Mouse (Mus musculus): ENCODE data around the gene Nostrin.

Nostrin gene

DNA sequence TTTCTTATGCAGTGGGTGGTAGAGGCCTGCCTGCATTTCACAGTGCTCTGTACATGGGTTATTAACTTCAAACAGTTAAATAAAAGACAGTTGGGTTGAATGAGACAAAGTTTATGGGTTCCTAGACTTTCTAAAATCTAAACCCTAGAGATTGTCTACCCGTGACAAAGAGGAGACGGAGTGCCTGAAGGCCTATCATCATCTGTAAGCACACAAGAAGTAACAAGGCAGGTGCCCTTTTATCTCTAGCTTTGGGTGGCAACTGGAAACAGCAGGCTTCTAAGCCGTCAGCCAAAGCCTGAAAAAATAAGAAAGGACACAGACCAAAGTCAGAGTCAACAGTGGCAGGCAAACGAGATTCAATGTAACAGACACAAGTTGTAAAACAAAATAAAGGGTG is 53.6 kb downstream of the Nostrin start:
- in situ Hi-C loops (cut with MboI; ENCODE audit: low sequenced_read_pairs) = no loop called here

DNA sequence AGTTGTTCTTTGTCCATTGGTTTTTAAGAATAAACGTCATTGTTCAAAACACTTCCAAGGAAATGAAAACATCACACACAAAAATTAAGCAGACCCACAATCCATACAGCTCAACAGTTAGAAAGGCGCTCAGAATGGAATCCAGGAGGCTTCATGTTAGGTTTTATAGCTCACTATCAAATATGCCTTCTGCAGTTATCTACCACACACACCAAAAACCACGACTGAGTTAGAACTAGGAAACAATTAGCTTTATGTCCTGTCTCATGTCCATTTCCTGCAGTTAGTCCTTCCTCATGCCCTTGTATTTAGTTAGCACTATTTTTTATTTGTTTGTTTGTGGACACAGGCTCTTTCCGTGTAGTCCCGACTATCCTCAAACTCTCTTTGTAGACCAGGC is 55.5 kb downstream of the Nostrin start:
- in situ Hi-C loops (cut with MboI; ENCODE audit: low sequenced_read_pairs) = no loop called here

DNA sequence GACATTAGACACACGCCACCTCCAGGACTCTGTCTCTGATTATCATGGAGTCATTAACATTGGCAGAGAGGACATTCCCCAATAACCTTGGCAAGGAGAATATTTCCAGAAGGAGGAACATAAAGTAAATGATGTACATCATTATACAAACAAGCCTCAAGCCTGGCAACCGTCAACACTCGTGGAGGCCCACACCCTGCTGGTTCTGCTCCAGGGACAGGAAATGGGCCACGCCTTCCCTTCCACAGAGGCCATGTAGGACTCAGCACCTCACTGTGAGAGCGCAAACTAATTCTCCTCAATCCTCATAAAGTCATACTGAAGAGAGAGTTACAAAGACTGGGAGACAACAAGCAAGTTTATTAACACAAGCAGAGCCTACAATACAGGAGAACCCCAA is 58.0 kb downstream of the Nostrin start:
- in situ Hi-C loops (cut with MboI; ENCODE audit: low sequenced_read_pairs) = no loop called here

- in situ Hi-C loops (cut with MboI; ENCODE audit: low sequenced_read_pairs) = no loop called here
Observed at GRCm38 (mm10) chr2:69205185-69205584, 69.6 kb downstream of the Nostrin start.

- in situ Hi-C loops (cut with MboI; ENCODE audit: low sequenced_read_pairs) = no loop called here
Observed at GRCm38 (mm10) chr2:69205791-69206351, 70.3 kb downstream of the Nostrin start, which contains the start of gene Spc25. Gene Spc25 (minus strand): TSS chr2:69206194.

GRCm38 (mm10) chr2:69206523-69206922 is 70.9 kb downstream of the Nostrin start:
- in situ Hi-C loops (cut with MboI; ENCODE audit: low sequenced_read_pairs) = no loop called here

DNA sequence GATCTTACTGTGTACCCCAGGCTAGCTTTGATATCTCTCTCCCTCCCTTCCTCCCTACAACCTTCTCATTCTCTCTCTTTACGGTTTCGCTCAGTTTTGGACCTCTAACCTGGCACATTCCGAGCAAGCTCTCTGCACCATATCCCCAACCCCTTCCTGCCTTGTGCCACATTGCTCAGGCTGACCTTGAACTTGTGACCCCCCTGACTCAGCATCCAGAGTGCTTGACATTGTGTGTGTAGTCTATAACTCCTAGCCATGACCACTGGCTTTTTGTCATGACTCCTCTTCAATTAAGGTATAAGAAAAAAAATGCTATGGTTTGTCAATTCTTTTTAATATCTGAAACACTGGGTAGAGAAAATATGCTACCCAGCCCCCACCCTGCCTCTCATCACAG is 74.1 kb downstream of the Nostrin start:
- in situ Hi-C loops (cut with MboI; ENCODE audit: low sequenced_read_pairs) = no loop called here

DNA sequence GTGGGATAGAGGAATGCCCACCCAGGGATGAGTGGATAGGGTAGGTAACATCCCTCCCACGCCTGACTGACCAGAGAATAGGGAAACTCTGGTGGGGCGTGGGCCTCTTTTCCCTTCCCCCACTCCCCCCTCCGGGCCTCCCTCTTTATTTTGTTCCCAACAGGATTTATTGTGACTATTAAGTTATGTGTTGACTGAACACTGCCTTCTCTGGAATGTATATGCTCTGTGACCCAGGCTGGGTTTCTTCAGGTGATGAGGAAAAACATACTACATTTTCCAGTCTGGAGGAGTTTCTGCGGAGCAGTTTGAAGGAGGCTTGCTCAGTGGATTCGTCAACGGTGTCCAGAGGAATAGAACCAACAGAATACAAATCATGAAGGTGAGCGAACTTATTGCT is 75.2 kb downstream of the Nostrin start, which contains the start of gene G6pc2:
Gene G6pc2 (plus strand): TSS at position 301 of the 400 bp plus-strand sequence.
- in situ Hi-C loops (cut with MboI; ENCODE audit: low sequenced_read_pairs) = no loop called here

GRCm38 (mm10) chr2:69212652-69213051 is 77.1 kb downstream of the Nostrin start:
- in situ Hi-C loops (cut with MboI; ENCODE audit: low sequenced_read_pairs) = no loop called here

- in situ Hi-C loops (cut with MboI; ENCODE audit: low sequenced_read_pairs) = no loop called here
Observed at GRCm38 (mm10) chr2:69215242-69215641, 79.6 kb downstream of the Nostrin start.

DNA sequence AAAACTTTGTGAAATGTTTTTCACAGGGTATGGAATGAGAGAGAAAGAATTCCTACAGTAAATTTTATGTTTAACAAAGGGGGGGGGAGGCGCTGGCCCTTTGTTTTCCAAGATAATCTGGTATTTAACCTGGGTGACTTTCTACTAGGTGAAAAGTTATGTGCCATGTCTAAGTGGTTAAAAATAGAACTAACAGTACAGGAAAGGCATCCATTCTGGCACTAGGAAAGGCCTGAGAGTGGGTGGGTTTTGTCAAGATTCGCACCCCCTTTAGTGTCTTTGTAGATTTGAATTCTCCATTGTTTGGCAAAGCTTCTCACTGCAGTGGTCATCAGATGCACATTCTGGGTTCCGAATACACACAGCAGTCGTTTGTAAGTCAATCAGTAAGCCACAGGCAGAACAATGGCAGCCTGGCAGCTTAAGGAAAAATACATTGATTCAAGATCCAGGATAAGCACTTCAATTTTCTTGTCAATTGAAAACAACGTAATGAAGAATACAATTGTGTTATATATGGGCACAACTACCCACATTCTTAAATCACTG is 86.3 kb downstream of the Nostrin start:
- in situ Hi-C loops (cut with MboI; ENCODE audit: low sequenced_read_pairs) = no loop called here

GRCm38 (mm10) chr2:69222815-69223214 is 87.2 kb downstream of the Nostrin start:
- in situ Hi-C loops (cut with MboI; ENCODE audit: low sequenced_read_pairs) = no loop called here

DNA sequence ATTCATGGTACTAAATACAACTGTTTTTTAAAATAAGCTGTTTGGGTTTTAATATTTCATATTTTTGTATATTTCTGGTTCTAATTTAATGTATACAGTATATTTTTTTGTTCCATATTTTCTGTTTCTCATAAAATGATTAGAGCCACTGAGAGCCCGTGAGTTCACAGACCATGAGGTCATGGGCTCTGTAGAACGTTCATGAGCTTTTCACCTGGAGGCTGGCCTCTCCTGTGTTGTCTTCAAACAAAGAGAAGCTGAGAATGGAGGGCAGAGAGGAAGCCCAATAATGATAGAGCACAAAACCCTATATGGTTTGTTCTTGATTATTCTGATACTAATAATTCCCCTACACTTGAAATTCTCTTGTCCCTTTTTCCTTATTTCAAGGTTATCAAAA is 89.1 kb downstream of the Nostrin start:
- in situ Hi-C loops (cut with MboI; ENCODE audit: low sequenced_read_pairs) = no loop called here

DNA sequence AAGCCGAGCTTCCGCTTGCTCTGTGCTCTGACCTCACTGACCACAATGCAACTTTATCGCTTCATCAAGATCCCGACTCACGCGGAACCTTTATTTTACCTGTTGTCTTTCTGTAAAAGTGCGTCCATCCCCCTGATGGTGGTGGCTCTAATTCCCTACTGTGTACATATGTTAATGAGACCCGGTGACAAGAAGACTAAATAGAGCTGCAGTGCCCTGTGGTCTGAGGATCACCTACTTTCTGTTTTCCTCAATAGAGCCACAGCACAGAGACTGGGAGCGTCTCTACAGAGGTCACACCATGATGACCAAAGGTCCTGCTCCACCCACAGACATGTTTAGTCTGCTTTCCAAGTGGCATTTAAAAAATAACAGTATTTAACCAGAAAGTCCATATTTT is 91.3 kb downstream of the Nostrin start:
- in situ Hi-C loops (cut with MboI; ENCODE audit: low sequenced_read_pairs) = no loop called here

- in situ Hi-C loops (cut with MboI; ENCODE audit: low sequenced_read_pairs) = no loop called here
Observed at GRCm38 (mm10) chr2:69228635-69229034, 93.0 kb downstream of the Nostrin start.

DNA sequence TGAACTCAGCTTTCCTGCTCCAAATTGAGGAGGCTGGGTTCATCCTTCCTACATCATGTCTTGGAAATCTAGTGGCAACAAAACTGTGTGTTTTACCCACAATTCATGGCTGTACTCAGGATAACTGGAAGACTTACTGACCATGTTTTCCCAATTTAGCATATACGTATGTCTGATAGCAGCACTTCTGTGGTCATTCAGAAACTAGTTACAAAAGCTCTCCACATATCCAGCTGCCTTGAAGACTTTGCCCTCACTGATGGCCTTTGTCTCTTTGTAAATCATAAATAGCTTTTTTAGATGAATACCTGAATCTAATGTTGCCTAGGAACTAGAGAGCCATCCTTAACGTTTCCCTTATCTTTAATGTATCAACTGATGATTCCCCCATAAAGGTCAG is 94.5 kb downstream of the Nostrin start:
- in situ Hi-C loops (cut with MboI; ENCODE audit: low sequenced_read_pairs) = no loop called here

- in situ Hi-C loops (cut with MboI; ENCODE audit: low sequenced_read_pairs) = no loop called here
Observed at GRCm38 (mm10) chr2:69232101-69232500, 96.5 kb downstream of the Nostrin start.

GRCm38 (mm10) chr2:69234976-69235678 is 99.5 kb downstream of the Nostrin start:
- in situ Hi-C loops (cut with MboI; ENCODE audit: low sequenced_read_pairs) = no loop called here

Measured in CH12F3 (cell line).